Mouse (Mus musculus): Measurements from ENCODE around the gene Mup10. TPM values are rescaled to one million over a fixed set of nuclear protein-coding genes. Genes with fewer than 3 reads are reported as not detected.
"Not testable (repeated sequence)": the region's sequence is repeated elsewhere in the genome, so short reads cannot be mapped to it uniquely, and the experiment has no call there.

Gene Mup10
- not detected in 2 replicates for polyA plus RNA-seq (2012; rRNA removed)

GRCm38 (mm10) chr4:60582099-60582498, at the start of gene Mup10:
TSS of gene Mup10 (minus strand) at chr4:60582199.
- not testable (repeated sequence) for DNase-seq (ENCODE audit: extremely low spot score in 1 of 2, low spot score in 1 of 2)

Other genes with a start within 250 kb of the Mup10 start
- not detected in 2 replicates for gene Mup9, start 160.2 kb downstream of the Mup10 start, polyA plus RNA-seq (2012; rRNA removed)
- not detected in 2 replicates for gene Mup1, start 80.2 kb downstream of the Mup10 start, polyA plus RNA-seq (2012; rRNA removed)
- 0.36 TPM in 1 of 2 replicates, not detected in the other for gene Mup11, start 80.2 kb upstream of the Mup10 start, polyA plus RNA-seq (2012; rRNA removed)
- not detected in 2 replicates for gene Mup12, start 159.1 kb upstream of the Mup10 start, polyA plus RNA-seq (2012; rRNA removed)
- not detected in 2 replicates for gene Mup22, start 239.3 kb upstream of the Mup10 start, polyA plus RNA-seq (2012; rRNA removed)